Mouse (Mus musculus): ENCODE measurements at regions not wholly inside any gene's neighbourhood (a gene's known extent, or its start where the extent isn't known, plus 50 kb on each side); places are given as distances from the start of the nearest gene placed in this dataset.
"Not testable (repeated sequence)": the region's sequence is repeated elsewhere in the genome, so short reads cannot be mapped to it uniquely, and the experiment has no call there.

DNA sequence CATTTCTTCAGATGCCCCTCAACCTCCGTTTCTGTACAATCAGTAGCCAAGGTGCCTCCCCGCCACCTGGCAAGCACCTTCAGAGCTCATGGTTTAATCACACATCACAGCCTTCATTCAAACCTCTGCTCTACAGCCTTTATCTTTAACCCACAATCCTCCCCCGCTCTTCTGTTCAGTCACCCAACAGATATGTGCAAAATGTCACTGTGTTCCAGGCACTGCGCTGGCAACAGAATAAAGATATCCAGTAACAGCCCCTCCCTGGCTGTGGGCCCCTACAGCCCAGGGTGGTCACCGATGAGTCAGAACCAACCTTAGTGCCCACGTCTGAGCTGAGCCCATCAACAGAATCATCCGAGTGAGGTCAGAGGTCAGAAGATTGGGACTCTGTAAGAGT lies 54.3 kb upstream of the Ddr1 start:
- no peak for DNase-seq (ENCODE audit: low spot score in 2 of 2)

DNA sequence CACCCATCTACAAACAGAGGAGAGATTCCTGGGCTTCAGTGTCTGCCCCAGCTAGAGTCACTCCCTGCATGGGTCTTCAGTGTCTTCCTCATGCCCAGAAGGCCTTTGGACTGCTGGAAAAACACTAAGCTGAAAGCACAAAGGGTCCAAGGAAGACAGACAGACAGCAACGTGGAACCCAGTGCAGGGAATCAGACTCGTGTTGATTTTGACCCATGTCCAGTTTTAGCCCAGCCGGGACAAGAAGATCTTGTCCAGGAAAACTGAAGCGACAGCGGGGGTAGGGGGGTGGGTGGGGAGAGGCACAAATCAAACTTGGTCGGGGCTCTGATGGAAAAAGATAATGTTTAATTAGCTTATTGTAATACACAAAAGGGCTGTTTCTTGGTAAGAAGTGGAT lies 55.3 kb upstream of the Ddr1 start:
- DNase-seq (ENCODE audit: low spot score in 2 of 2), result no peak

DNA sequence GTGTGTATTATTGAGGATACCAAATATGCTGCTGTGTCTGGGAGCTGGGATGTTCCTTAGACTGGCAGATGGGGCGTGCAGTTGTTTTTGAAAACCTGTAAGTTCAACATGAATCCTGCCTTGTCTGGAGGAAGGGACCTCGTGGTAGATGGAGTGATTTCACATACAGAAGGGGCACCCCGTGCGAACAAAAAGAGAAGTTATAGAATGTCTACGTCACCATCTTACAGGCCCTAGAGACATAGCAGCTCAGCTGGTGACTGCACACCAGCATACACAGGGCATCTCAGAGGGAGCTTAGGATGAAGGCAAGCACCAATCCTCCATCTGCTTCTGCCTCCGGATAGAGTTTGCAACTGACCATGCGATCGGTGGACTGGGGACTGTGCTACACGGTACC lies 58.2 kb upstream of the Ddr1 start:
- no peak for DNase-seq (ENCODE audit: low spot score in 2 of 2)

DNA sequence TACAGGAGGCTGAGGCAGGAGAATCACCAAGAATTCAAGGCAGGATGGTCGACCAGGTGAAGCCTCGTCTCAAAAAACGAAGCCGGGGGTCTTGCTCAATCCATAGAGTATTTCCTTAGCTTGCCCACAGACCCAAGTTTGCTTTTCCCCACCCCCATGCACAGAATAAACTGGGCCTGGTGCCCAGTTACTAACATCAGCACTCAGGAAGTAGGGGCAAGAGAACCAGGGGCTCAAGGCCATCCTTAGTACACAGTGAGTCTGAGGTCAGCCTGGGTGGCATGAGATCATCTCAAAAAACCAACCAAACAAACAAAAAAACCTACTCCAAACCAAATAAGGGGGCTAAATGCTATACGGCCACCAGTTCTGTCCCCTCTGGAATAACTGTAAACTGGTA lies 58.4 kb upstream of the Ier3 start:
- DNase-seq (ENCODE audit: low spot score in 2 of 2), result no peak

DNA sequence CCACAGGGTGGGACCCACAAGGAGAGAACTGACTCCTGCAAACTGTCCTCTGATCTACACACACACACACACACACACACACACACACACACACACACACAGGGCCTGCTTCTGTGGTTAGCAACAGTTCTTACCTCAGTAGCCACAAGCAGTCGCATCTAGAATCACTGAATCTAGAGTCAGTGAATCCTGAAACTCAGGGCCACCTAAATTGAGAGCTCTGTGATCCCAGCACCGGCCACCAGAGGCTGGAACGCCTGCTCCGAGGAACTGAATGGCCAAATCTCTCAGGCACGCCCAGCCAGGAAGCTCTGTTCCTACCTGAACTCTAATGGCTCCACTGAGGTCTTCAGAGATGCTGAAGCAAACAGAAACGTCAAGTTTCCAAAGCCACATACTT lies 57.6 kb upstream of the Ier3 start:
- DNase-seq (ENCODE audit: low spot score in 2 of 2), result peak; percentile 77 to 84

DNA sequence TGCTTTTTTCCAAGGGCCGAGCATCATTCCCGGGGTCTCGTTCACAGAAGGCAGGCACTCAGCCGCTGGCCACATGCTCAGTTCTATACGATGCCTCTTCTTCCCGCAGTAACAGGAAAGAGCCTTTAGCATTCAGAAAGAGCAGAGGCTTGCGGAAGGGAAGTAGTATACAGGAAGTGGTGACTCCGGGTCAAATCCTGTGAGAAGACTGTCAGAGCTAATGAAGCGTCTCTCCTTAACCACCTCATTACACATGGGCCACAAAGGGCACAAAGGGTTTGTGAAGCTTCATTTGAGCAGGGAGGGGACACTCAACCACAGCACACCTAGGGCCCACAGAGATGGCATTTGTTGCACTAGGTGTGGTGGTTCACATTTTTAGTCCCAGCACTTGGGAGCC lies 55.1 kb upstream of the Ier3 start:
- DNase-seq (ENCODE audit: low spot score in 2 of 2), result peak; percentile 54 to 64

DNA sequence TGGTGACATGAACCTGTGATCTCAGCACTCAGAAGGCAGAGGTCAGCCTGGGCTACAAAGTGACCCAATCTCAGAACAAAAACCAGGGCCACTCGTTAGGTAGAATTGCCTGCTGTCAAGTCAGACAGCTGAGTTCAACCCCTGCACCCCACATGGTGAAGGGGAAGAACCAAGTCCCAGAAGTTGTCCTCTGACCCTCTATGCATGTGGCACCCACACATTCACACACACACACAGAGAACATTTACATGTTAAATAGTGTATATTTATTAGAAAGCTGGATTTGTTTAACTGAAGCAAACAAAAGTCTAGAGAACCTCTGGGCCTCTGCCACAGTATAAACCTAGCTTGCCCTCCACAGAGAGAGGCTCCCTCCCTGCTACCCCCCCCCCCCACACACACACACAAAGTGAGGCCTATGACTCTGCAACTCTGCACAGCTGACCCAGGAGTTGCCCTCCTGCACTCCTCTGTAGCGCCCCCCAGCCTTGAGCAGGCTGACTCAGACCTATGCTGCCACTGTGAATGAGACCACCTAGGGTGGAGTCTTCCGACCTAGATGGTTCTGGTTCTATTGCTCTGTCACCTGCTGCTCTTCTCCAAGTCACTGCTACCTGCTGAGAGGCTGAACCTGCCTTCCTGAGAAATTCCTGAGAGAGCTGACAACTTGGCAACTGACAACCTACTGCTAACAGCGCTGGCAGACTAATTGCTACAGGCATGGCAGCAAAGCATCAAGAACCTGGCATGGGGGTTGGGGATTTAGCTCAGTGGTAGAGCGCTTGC lies 52.1 kb upstream of the Ier3 start:
- no peak for DNase-seq (ENCODE audit: low spot score in 2 of 2)

DNA sequence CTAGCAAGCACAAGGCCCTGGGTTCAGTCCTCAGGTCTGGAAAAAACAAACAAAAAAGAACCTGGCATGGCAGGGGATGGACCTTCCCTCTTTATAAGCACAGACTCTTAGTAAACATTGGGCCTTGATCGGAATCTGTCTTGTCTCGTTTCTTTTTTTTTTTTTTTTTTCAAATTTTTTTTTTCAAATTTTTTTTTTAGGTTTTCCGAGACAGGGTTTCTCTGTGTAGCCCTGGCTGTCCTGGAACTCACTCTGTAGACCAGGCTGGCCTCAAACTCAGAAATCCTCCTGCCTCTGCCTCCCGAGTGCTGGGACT lies 51.6 kb upstream of the Ier3 start:
- DNase-seq (ENCODE audit: low spot score in 2 of 2), result not testable (repeated sequence)

DNA sequence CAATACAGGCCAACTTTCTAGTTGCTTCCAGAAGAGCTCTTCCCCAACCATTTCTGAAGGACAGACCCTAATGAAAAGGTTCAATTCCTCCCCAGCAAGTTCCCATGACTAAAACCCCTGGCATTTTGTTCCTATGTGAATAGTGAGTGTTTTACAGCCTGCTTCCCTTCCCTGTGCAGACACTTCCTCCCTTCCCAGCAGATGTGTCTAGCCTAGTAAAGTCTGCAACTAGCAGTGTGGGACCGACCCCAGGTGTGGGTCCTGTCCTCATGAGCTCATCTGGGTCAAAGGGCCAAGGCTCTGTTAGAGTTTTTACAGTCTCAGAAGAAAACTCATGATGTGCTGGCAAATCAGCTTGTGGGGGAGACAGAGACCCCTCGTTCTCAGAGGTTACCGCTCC lies 50.9 kb upstream of the Ier3 start:
- no peak for DNase-seq (ENCODE audit: low spot score in 2 of 2)

DNA sequence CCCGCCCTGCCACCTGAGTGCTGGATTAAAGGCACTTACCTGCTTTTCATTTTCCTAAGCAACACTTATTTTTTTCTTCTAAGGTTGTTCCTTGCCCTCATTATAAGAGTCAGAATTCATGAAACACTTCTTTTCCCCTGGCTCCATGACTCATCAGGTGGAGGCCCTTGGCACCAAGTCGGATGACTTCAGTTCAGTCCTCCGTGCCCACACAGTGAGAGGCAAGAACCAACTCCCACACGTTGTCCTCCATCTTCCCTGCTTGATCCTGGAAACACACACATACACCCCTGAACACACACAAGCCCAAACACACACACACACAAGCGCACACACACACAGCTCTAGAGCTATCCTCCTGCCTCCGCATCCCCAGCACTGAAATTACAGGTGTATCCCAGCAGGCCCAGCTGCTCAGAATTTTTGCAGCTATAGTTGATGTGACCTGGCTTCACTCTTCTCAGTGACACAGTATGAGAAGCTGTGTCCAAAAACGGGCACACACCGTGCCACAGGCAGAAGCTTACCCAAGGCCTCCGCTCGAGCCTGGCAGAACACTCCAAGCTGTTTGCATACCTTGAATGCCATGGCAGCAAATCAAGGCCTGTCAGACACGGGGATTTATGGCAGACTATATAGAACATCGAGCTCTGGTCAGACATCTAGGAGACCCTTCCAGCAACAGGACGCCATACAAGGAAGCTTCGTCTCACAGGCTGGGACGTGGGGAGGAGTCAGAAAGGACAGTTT lies 49.7 kb upstream of the Ier3 start:
- DNase-seq (ENCODE audit: low spot score in 2 of 2), result no peak
